Mouse (Mus musculus) forelimb bud, embryonic 11.5 days (tissue): ENCODE measurements at regions not wholly inside any gene's neighbourhood (a gene's known extent, or its start where the extent isn't known, plus 50 kb on each side); places are given as distances from the start of the nearest gene placed in this dataset.

ENCODE experiments used
- DNase-seq: peaks from one replicate; pipeline ENCODE4 v3.0.0-alpha.2; 2012; ENCODE audit warnings: low read depth, low spot score

DNA sequence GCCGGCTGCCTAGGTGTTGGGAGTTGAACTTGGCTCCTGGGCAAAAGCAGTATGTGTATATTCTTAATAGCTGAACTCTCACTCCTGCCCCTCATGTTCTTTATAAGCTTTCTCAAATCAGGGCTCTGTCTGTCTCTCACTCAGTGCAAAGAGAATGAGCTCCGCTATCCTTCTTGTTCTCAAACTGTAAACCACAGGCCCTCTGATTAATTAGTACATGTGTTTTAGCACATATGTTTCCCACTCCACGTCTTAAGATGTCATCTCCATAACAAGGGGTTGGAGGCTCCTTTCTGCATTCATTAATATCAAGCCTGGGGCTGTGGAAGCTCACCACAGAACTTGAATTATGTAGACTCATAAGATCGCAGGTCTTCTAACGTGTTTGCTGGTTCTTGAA is 104.7 kb downstream of the Nsun3 start:
- no peak for DNase-seq

DNA sequence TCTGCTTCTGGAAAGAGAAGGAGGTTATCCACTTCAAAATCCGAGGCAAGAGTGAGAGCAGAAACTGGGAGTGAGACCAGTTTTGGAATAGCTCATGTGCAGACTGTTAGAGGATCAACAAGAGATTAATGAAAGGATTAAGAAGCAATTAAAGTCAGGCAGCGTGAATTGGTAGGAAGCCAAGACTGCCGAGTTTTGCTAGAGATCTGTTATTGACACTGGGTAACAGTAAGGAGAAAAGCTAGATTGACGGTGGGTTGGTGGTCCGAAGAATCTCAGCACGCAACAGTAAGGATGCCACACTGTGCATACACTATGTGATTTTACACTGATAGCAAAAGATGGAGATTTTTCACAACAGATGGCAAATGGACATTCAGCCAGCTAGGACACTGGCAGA is 109.8 kb downstream of the Nsun3 start:
- no peak for DNase-seq

DNA sequence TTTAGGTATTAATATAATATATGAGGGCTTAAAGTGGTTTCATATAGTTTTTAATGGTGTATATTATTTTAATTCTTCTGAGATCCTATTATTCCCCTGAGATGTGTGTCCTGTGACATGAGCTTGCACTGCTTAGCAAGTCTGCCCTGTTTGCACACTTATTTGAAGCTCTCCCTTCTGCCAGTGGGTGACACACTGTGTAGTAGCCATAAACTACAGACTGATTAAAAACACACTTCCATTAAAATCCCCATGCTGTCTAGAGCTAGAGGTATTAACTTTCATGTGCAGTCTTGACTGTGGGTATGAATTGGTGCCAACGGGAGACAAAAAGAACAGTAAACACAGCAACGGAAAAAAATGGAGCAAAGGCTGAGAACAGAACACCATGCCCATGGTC is 129.2 kb downstream of the Nsun3 start:
- DNase-seq = peak; percentile 18

DNA sequence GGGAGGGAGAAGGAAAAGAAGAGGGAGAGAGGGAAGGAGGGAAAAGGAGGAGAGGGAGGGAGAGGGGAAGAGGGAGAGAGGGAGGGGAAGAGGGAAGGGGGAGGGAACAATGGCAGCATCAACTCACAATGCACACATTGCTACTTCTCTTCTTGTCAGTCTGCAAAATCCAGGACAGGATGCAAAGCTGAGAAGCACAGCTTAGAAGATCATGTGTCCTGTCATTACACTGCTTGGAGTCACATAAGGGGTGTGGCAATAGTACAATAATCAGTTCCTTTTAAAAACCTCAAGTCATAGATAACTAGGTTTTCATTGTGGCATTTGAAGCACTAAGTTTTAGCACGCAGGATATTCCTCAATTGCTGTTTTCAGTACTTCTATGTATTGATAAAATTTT is 132.2 kb downstream of the Nsun3 start:
- no peak for DNase-seq

DNA sequence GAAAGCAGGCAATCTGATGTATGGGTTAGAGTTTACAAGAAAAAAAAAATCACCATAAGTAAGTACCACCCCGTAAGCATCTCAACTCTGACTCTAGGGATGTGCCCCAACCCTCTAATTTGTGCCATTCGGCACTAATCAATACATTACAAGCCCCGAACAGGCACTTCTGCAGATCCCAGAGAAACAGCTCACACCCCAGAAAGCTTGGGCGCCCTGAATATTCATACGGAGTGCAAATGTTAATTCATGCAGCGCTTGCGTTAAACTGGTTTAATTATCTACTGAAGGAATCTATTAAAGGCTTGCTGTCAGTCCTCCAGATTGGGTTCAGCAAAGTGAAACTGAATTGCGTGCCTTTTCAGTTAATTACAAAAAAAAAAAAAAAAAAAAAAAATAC is 132.8 kb downstream of the Nsun3 start:
- DNase-seq = no peak

DNA sequence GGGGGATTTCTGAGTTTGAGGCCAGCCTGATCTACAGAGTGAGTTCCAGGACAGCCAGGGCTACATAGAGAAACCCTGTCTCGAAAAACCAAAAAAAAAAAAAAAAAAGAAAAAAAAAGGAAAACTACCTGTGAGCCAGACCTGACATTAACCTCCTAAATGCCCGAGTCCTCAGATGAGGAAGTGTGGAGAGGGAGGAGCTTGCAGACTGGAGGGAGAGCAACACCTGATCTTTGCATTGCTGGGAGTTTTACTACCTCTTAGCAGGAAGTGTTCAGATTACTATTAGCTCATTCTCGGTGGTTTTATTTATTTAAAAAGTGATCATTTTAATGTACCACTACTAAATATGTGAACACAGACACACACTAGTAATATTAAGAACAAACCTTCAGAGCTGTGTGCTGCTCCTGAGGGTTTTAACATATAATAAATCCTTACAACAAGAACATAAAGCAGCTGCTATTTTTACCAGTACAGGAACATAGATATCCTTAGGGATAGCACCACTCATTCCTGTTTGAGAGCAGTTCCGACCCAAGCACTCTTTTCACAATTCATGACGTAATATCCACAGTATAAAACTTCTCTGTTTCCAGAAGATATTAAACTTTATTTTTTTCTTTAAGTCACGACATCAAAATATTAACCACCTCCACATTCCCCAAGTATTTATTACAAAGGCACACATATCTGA is 133.7 kb downstream of the Nsun3 start:
- no peak for DNase-seq

DNA sequence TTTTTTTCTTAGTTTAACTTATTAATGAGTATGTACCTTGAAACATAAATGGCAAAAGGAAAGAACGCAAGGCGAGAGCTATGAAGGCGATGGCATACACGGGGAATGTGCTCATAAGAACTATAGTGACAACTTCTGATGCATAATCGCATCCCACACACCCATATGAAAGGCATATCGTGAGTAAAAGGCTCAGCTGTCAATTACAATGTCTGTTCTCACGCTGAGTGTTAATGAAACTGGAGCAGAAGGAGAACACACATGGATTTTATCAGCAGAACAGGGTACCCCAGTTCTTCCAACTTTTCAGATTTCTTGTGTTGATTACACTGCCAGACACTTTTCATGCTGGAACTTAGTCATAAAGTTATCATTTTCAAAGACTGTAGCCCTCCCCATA is 135.8 kb downstream of the Nsun3 start:
- no peak for DNase-seq

DNA sequence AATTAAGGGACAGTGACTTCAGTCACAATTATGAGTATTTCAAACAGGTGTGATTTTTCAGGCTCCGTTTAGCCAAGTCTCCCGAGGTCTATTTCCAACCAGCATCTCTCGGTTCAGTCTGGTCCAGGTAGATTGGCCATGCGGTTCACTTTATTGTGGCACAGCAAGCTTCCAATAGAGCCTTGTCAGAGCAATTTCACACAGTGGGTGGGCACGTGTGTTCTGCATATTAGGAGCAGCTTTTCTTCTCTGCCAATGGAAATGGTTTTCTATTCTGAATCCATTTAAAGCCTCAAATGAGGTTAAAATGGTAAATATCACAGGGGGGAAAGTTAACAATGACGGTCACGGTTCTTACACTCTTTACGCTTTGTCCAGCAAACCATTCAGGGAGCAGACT is 138.3 kb downstream of the Nsun3 start:
- no peak for DNase-seq

DNA sequence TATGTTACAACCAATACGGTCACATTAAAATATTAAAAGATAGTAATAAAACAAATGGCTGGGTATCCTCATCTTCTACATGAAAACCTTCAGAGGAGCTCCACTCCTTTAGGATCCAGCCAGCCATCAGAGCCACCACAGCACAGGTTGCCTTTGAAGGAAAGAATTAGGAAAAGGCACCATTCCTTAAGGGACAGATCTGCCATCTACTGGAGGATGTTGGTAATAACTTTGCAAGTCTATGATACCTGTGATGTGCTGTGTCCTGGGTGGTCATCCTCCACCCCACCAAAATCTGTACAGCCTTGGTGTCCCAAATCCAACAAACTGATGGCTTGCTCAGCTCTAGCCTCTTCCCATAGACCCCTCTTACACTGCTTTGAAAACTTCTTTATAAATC is 140.5 kb downstream of the Nsun3 start:
- DNase-seq = peak; percentile 37

DNA sequence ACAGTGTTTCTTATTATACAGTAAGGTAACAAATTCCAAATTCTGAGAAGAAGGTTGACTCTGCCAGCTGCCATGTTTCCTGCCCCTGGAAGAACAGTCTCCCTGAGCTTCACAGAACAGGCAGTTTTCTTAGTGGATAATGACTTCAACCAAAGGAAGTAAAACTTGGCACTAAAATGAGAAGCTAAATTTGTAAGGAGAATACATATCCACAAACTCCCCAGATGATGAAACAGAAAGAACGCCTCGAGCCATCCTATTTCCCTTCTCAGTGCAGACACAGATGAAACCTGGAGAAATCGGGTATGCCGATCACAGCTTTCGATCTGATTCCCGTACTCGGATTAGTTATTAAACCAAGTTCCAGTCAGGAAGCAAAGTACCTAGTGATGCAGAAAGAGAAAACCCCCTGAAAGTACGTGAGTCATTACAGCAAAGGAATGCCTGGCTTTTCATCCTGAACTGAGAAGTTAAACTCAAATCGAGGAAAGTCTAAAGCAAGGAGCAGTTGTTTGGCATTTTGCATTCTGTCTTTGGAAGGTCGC is 143.7 kb downstream of the Nsun3 start:
- no peak for DNase-seq

DNA sequence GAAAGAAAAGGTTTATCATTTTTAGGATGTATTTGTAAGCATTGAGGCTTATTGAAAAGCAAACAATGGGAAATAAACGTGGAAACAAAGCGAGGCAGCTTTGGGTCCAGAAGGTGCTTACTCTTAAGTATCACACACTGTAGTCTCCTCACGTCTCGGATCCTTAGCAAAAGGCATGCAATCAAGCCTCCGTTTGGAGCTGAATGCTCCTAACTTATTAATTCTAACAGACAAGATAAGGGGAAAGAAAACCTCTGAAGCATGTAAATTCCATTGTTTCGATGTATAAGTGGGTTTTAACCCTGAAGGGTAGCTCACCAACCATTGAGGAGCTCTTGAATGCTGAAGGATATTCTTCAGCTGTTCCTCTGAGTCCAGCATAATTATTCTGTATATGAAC is 162.7 kb downstream of the Nsun3 start:
- DNase-seq = no peak

DNA sequence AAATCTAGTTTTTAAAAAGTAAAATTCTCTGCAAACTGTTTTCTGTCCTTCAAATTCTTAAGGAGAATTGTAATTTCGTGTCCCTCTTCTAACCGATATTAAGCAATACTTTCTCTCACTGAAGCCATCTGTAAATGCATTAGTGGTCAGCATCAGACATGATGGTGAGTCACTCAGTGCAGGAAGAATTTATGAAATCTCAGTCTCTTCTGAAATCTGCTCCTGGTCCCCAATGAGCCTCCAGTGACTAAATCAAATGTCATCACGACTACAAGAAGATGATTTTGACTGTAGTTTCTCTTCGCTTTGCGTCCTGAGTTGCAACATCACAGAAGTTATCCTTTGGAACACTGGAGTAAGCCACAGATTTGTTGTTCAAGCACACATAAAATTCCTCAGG is 175.7 kb downstream of the Nsun3 start:
- no peak for DNase-seq

DNA sequence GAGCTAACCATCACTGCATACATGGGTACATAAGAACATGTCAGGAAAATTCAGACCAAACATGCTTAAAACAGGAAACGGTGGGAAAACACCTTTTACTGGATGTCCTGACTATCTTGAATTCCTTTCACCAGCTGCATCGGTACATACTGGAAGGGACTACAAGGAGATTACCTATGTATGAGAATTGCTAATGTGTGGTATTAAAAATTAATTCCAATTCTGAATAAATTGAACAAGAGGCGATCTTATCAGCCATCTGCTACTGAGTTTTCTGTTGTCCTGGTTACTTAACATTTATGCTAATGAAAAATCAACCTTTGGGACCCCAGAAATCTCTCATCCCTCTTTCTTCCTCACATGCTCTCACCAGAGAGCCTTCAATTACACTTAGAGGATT is 178.0 kb downstream of the Nsun3 start:
- no peak for DNase-seq

DNA sequence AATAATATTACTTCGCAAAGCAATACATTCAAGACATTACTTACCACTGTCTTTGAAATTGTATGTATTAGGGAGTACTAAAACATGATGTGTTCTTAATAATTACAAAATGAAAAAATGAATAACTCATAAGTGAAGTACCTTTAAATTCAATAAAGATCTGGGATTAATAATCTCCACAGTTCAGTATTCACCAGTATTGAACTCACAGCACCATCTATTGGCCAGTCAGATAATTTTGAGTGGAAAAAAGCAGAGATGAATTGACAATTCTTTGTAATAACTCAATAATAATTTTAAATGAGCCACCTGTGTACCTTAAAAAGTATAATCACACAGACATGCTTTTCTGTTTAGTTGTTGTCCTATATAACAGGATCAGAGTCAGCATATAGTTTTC is 180.7 kb downstream of the Nsun3 start:
- no peak for DNase-seq

DNA sequence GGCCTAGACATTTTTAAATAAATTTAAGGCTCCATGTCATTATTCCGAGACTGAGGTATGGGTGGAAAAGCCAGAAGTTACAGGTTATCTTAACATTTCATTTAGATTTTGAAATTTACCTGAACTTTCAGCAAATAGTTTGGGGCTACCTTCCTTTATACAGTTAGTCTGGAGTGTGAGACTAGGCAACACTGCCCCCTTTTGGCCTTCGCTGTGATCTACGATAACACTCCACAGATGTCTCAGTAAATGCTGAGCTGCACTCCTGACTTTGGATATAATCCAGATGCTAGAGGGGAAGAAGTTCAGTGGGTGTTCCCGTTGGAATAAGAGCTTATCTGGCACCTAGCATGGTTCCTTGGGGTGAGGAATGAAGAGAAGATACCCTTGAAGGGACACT is 224.6 kb downstream of the Nsun3 start:
- DNase-seq = peak; percentile 65

DNA sequence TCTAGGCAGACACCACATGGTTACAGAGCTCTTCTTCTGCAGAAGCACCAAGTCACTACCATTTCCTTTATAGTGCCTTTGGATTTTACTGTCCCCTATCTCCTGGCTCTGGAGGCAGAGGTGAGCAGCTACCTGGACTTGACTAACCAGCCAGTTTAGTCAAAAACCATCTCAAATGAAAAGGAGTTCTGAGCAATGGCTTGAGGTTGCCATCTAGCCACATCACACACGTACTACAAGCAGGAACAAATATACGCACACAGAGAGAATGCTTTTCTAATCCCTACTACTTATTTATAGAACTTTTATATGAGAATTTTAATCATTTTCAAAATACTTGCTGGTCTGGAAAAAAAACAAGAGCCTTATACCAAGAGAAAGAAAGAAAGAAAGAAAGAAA is 243.5 kb downstream of the Nsun3 start:
- DNase-seq = no peak

DNA sequence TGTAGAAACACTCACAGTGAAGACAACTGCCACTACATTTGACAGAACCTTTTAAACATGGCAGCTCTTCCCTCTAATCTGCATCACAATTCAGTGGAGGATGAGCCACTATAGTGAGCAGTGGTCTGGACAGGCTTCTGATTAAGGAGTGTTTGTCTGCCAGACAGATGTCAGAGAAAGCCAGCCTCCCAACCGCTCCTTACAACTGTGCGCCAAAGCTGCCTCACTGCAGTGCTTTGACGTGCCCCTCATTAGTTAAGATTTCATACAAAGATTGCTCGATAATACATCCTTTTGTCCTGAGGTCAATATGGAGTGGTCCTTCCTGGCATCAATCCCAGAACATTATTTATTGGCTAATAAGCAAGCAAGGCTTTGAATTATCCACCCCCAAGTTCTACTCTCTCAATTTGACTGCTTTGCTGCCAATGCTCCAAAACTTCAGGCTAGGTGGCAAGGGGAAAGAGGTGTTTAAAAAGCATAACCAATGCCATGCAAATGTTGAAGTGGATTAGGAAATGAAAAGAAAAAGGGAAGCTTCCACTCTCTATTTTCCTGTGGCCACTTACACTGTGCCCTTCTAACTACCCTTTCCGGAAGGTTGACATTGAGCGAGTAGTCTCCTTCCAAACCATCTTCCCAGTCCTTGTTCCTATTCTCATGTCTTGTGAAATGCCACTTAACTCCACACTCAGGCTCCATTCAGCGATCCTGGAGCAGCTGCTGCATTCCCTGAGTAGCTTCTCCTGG is 248.7 kb downstream of the Nsun3 start:
- DNase-seq = no peak

DNA sequence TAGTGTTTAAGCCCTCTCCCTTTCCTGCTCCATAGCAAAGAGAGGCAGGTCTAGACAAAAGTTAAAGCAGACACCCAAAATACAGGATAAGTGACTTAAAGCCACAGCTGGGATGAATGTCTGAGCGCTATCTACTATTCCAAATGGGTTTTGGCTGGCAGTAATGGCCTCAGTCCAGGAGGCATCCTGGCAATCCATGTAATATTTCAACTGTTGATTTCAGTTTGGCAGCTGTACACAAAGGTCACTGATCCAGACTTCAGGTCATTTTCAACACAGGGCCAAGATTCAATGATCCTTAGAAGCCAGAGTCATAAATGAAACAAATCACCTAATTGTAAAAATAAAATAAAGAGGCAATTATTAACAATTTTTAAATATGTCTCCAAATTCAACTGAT is 277.3 kb downstream of the Nsun3 start:
- DNase-seq = no peak

DNA sequence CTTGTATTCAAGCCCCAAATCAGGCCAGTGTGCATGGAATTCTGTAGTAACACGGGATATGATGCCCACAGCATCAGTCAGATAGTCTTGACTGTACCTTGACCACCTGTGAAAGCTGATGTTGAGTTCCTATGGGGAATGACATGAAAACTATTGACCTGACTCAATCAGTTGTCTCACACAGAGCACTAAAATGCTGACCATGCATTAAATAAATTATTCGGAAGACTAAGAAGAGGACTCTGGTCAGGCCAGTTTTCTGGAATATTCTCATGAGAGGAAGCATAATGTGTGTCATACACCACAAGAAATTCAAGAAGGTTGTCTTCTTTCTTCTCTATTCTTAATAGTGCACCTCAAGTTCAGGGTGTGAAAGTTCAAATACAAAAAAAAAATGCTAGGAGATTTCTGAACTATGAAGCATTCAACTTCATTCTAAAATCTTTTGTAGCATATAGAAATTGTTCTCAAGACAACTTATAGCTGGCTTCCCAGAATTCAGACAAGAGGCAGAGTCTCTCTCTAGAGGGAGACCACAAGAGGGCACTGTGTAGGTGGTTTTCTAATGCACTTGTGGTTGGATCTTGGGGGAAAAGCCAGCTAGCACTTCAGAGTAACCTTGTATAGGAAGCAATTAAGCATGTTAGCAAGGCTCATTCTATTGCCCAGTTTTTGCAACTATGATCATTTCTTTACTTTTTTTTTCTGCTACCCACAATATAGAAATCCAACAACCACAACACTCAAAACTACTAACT is 279.7 kb downstream of the Nsun3 start:
- DNase-seq = peak; percentile 31

DNA sequence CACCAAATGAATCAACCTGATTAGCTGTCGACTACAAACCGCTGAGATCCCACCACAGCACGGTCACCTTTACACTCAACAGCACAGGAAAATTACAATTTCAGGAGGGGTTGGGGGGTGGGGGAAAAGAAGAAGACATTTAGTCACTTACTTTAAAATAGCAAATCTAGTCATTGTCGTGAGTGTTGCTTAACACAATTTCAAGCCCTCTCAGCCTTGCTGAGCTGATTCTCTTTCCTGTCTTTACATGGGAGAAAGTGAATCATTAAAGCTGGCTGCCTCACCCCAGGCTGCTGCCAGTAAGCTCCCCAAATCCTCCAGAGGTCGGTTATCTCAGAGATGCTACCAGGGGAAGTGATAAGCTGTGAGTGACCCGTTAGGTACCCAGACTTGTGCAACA is 285.7 kb downstream of the Nsun3 start:
- no peak for DNase-seq

DNA sequence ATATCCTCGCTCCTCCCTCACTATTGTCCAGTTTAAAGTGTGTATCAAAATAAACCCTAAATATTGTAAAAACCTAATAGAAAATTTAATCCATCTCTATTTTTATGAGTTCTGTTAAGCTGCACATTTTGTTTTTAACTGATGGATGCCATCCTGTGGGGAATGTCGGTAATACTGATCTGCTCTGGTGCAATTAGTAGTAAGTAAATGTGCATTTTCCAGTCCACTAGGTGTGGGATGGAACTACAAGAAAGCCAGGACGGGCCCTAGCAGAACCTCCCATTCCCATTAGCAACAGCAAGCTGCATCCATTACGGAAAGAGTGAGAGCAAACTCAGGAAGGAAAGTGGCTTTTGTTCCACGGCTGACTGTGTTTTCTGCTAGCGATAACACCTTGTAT is 286.3 kb downstream of the Nsun3 start:
- no peak for DNase-seq

DNA sequence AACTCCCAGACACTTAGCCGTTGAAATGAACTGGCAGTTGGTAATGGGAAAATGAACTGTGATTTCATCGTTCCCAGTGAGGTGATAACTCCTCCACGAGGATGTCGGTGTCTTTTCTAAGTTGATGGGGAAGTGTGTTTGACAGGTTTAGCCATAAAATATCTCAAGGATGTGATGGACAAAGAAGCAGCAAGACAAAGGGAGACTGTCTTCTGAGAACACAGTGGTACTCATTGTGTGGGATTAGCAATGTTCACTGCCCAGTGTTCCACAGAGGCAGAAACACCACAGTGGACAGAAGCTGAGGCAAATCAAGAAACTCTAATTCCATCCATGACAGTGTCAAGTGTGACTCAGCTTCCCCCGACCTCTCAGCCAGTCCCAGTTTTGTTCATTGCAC is 287.9 kb downstream of the Nsun3 start:
- no peak for DNase-seq

DNA sequence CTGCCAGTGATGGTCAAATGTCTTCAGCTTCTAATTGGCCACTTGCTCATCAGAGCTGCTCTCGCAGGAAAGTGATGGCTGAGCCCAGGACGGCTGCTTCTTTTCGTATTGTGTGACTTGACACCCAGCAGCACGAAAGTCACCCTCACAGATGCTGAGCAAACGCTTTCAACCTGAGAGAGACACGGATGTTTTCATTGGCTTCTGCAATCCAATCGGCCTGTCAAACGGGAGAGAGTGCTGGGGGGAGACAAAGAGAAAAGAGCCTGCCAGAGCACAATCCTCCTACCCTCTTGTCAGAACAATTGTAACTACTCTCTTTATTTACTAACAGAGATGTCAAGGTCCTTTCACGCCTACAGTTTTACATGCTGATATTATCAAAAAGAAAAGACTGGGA is 289.9 kb downstream of the Nsun3 start:
- no peak for DNase-seq
